Mouse (Mus musculus) induced T-regulatory cell, adult 2 months (primary cell): ENCODE results near the gene Rptor.
A peak's percentile ranks its signal among the peaks of the same experiment; 100 is the strongest.

Experiments used
- DNase-seq: peaks from one replicate; pipeline ENCODE4 v3.0.0-alpha.2; 2012; ENCODE audit warnings: low read depth

Rptor gene

DNA sequence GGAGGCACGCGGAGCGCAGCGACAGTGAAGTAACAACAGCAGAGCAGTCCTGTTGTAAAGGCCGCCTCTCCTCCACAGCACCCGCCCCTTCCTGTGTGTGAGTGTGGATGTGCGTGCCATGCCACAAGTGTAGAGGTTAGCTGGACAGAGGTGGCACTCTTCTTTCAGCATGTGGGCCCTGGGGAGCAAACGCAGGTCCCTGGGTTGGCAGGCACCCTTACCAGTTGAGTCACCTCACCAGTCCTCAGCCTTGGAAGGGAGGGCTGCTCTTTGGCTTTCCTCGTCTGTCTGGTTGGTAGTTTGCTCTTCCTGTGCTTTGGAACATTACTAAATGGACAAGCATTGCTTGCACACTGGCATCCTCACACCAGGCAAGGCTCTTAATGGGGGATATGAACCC, 50.6 kb downstream of the Rptor start:
- DNase-seq, result no peak

GRCm38 (mm10) chr11:119657534-119657933, 54.8 kb downstream of the Rptor start:
- DNase-seq, result no peak

- no peak for DNase-seq
These were observed 56.6 kb downstream of the Rptor start for GRCm38 (mm10) chr11:119659296-119659695.

GRCm38 (mm10) chr11:119661479-119661878, 58.8 kb downstream of the Rptor start:
- DNase-seq, result peak; percentile 50

DNA sequence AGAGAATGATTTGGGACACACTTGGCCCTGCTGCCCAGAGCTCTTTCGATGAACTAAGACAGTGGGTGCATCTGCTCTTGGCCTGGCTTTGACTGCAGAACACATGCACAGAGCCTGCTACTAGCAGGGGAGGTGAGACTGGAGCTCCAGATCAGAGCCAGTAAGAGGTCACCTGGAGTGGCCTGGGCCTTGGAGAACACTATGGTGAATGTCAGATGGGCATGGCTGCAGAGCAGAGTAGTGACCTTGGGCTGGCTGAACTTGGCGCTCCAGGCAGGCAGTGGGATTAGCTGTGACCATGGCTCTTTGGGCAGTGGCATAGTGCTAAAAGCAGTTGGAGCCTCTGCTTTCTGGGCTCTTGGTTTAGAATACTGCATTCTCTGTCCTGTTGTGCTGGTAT, 61.2 kb downstream of the Rptor start:
- no peak for DNase-seq

DNA sequence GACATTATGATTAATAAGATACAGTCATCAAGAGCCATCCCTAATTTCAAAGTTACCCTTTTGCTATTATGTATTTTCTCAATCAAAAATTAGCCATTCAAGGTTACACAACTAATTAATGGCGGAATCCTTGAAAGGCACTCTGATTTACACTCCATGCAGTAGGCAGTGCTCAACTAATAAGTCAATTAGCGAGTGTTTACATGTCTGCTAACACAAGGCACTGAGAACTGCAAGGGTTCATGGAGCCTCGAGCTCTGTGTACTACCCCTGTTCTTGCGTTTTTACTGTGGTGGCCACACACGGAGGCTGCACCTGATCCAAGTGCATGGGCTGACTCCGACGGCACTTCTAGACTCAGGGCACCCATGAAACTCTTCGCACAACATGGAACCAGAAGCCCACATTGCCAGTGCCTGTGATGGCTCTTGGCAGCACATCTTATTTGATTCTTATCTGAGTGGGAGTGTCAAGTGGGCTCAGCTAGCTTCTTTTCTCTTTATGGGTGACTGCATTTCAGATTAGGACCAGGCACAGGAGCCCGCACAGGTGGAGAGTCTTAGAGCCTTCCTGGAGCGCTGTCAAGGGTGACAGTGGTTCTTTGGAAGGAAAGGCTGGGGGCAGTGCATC, 62.1 kb downstream of the Rptor start:
- no peak for DNase-seq

GRCm38 (mm10) chr11:119665308-119665702, 62.6 kb downstream of the Rptor start:
- no peak for DNase-seq

DNA sequence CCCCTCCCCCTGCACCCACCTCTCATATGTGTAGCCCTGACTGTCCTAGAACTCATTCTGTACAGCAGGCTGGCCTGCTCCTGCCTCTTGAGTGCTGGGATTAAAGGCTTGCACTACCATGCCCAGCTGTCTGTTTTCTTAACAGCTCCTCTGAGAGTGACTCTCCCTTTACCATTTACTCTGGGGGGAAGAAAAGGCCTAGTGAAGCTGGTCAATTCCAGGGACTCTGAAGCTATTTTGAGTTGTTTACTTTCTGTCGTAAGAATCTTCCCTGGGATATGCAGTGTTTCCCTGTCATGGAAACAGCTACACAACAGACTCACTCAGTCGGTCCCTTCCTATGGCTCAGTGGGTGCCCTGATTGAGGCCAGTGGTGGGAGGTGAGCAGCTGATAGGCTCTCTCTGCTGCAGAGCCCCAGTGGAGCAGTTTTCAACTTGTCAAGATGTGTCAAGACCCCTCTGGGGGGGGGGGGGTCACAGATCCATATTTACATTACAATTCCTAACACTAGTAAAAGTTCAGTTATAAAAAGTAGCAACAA, 63.9 kb downstream of the Rptor start:
- DNase-seq, result no peak

DNA sequence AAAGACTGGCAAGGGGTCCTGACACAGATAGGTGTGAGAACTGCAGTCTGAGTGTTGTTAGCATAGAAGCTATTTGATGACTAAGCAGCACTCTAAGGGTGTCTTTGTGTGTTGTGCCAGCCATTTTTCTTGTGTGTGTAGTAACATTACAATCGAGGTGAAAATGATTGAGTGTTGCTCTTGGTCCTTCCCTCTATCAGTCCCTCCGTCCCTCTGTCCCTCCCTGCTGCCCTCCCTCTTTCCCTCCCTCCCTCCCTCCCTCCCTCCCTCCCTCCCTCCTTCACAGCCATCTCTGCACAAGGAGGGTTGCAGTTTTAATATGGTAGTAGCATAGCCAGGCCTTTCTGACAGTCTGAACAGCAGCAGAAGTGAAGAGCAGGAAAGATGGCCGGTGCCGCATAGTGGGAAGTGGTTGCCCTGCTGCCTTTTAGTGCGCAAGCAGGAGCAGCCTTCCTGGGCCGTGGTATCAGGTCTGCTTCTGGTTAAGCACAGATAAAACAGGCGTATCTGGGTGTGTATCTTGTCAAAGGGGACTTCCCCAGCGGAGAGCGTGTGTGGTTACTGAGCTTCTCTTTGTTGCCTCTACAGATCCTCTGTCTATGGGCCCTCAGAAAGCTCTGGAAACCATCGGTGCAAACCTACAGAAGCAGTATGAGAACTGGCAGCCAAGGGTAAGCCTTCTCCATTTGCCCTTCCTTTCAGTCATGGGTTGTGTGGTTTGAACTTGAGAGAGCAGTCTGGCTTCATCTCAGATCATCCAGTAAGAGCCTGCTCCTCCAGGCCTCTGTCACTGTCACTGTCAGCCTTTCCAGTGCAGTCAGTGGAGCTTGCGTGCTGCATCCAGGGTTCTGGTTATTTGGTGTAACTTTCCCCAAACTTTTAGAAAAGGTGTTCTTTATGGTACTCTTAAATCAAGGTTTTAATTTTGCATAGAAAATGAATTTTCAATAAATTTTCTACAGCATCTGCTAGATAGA, 68.3 kb downstream of the Rptor start:
- DNase-seq, result peak; percentile 88

DNA sequence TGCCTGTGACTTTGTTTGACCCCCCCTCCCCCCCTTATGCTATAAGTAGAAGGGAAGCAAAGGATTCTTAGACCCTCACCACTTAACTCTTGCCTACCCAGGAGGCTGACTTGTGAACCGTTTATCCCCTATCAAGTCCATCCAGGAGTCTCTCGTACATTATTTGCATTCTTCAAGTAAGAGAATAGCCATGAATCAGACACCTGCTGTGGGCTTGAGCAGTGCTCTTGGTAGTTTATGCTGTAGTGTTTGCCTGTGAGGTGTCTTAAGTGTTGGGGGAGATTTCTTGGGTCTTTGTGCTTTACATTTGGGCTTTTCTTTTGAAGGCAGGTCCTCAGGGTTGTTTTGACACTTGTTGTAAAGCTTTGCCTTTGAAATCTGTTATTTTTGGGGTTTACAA, 69.3 kb downstream of the Rptor start:
- no peak for DNase-seq

- DNase-seq, result no peak
These were observed 70.1 kb downstream of the Rptor start for GRCm38 (mm10) chr11:119672775-119673174.

- no peak for DNase-seq
These were observed 72.1 kb downstream of the Rptor start for GRCm38 (mm10) chr11:119674835-119675234.

DNA sequence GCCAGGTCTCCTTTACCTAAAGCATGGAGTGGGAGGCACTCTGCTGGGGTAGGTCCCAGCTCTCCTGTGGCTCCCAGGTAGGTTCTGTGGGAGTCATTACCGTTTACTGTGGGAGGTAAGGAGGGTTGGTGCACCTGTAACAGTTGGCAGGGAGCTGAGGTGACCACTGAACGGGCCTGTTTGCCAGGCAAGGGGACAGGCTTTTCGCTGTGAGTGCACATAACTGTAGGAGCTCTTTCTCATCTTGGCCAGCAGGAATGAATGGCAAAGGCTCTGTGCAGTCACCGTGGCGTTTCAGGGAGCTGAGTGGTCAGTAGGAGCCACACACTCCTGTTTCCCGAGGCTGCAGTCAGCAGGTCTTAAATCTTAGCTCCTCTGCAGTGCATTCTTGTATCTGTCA, 72.8 kb downstream of the Rptor start:
- no peak for DNase-seq

DNA sequence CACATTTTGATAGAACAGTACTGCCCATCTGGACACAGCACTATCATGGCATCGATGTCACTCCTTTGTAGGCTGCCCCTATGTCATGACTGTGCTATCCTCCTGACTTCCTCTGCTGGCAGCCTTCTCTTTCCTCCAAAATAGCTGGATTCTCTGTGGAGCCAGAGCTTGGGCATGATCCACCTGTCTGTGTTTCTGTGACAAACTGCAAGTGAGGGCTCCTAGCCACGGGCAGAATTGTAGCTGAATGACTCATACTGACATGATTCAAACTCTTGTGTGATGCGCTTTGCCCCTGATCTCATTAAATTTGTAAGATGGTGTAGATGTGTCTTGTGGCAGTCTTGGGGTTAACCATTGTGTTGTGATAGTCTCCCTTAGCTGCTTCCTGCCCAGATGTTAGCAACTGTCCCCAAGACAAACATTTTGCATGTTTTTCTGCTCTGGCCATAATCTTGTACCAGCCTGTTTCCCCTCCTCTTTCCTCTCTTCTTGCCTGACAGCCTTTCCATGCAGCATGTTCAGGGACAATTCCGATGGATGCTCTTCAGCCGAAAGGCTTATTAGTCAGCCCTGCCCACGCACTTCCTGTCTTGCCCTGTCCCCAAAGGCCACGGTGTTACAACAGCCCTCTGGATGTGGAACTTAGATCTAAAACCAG, 74.2 kb downstream of the Rptor start:
- DNase-seq, result peak; percentile 66

DNA sequence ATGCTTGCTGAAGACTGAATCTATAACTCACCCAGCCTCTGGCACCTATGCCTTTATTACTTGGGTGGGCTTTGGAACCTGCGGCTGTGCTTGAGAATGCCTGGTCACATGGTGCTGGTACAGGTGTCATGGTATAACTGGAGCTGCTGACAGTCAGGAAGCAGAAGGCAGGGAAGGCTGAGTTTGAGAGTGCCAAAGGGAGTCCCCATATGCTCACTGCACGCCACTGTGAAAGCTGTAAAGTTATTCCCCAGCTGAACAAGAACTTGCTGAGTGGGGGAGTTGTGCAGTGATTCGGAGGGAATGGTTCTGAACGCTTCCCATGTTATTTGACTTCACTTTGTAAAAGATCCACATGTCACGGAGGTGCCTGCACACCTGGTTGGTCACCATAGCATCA, 75.7 kb downstream of the Rptor start:
- no peak for DNase-seq

DNA sequence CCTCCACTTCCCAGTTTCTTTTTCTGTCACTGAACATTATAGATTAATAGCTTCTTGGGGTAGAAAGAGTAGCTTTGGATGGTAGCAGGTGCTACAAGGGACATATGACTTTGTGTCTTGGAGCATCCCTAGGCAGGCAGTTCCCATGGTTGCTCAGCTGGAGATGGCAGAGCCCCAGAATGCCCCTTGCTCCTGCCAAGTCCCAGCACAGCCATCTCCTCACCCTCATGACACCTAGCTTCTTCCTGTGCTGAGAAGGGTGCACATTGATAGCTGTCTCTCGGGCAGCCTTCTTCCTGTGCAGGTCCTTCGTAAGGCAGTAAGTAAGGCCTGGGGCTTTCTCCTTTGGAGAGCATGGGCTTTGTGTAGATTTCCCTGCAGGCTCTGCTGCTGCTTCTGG, 78.0 kb downstream of the Rptor start:
- no peak for DNase-seq

- no peak for DNase-seq
These were observed 79.6 kb downstream of the Rptor start for GRCm38 (mm10) chr11:119682285-119682684.

DNA sequence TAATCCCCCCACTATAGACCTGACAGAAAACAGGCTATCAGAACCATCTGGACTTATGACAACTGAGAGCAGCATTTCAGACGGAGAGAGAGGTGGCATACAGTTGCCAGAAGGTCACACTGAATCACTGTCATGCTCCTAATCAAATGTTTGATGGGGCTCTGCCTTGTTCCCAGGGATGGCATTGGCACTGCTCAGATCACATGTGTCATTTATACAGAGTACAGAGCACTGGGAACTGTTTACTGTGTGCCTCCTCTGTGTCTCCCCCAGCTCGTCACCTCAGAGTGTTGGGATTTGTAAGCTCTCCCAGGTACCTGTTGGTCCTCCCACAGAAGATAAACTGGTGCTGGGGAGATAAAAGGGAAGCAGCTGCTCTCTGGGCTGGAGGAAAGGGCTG, 81.1 kb downstream of the Rptor start:
- DNase-seq, result no peak

- no peak for DNase-seq
These were observed 82.8 kb downstream of the Rptor start for GRCm38 (mm10) chr11:119685477-119685876.

- no peak for DNase-seq
These were observed 83.4 kb downstream of the Rptor start for GRCm38 (mm10) chr11:119685910-119686659.

GRCm38 (mm10) chr11:119687316-119687715, 84.6 kb downstream of the Rptor start:
- DNase-seq, result no peak

DNA sequence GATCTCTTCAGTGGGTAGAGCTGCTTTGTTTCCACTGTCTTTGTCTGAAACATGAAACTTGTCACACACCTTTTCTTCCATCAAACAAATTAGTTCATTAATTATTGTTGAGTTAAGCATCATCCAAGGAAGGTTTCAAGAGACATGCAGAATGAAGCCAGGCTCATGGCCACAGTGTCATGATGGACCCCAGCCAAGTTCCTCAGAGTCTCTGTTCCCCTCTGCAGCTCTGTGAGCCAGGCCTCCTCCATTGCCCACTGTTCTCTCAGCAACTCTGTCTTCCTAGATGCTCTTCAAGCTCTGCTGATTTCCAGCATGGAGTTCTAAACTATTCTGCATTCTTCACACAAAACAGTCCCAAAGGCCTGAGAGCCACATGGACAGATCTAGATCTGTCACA, 85.3 kb downstream of the Rptor start:
- DNase-seq, result no peak
